Mouse (Mus musculus): ENCODE data around the gene Spats1. TPM values are rescaled to one million over a fixed set of nuclear protein-coding genes. Genes with fewer than 3 reads are reported as not detected.

The Spats1 gene
- polyA plus RNA-seq, 1 experiment: 0.11 TPM

DNA sequence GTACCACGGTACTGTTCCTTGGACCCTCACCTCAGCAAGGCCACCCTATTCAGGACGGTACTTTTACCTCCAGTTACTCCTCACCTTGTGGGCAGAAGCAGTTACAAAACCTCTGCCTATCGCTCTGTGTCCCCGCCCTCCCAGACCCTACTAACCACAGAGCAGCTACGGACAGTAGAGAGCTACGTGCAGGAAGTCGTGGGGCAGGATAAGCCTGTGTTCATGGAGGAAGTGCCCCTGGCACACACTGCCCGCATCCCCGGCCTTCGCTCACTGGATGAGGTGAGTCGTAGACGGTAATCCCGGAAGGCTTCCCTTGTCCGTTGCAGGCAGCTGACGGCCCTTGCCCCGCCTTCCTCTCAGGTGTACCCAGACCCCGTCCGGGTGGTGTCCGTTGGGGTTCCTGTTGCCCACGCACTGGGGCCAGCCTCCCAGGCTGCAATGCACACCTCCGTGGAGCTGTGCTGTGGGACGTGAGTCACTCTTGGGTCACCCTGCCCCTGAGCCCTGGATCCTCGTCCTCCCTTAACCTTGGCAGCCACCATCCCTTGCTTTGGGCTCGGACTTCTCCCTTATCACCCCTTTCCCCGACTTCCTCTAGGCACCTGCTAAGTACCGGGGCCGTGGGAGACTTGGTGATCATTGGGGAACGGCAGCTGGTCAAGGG, 42.5 kb upstream of the Spats1 start:
- H3ac ChIP-seq (ENCODE audit: control insufficient read depth, insufficient read length, low read depth): no peak overlapping the region
- H3K79me2 ChIP-seq (ENCODE audit: control insufficient read depth, insufficient read depth): no peaks in the 10 kb centered on the region
- peaks cover 2% of the 10 kb centered on the region for H3K27me3 ChIP-seq (ENCODE audit: control insufficient read depth, insufficient read depth, insufficient read length)
- H3K36me3 ChIP-seq (ENCODE audit: control insufficient read depth, insufficient read depth): no peaks in the 10 kb centered on the region
- H3K4me3 ChIP-seq (ENCODE audit: insufficient read depth, poor library complexity, severe bottlenecking): no peak overlapping the region
- no peaks in the 10 kb centered on the region for H3K79me3 ChIP-seq (ENCODE audit: low read depth)
- TF ChIP-seq MAX (IDR thresholded peaks at IDR 0.05): no peak
- no peak for TF ChIP-seq FOSL1 (IDR thresholded peaks at IDR 0.05; ENCODE audit: insufficient read depth, low read length, poor library complexity, severe bottlenecking)
- no peak for TF ChIP-seq MYOG (IDR thresholded peaks at IDR 0.05; ENCODE audit: control insufficient read depth, extremely low read depth, insufficient read length)
- TF ChIP-seq MYOD1 (IDR thresholded peaks at IDR 0.05; ENCODE audit: control insufficient read depth, insufficient read length, low read depth): no peak
- no peak for TF ChIP-seq CTCF (IDR thresholded peaks at IDR 0.05; ENCODE audit: control insufficient read depth, insufficient read depth, insufficient read length)
- TF ChIP-seq CEBPB (IDR thresholded peaks at IDR 0.05; ENCODE audit: low read depth): no peak
- TF ChIP-seq USF1 (IDR thresholded peaks at IDR 0.05; ENCODE audit: low read depth): no peak

DNA sequence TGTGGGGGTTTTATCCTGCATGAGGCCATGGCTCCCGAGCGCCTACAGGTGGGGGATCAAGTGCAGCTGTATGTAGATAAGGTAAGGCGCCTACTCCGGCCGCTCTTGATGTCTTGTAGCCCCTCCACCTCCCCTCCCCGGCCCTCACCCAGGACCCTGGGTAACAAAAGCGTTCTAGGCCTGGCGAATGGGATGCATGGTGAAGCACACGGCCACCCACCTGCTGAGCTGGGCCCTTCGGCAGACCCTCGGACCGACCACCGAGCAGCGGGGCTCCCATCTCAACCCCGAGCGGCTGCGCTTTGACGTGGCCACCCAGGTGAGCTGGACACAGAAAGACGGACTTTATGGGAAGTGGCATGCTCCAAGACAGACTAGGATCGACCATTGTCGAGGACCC, 41.9 kb upstream of the Spats1 start:
- H3K4me3 ChIP-seq (ENCODE audit: insufficient read depth, poor library complexity, severe bottlenecking): no peak overlapping the region
- H3ac ChIP-seq (ENCODE audit: control insufficient read depth, insufficient read length, low read depth): no peak overlapping the region
- no peaks in the 10 kb centered on the region for H3K27me3 ChIP-seq (ENCODE audit: control insufficient read depth, insufficient read depth, insufficient read length)
- no peaks in the 10 kb centered on the region for H3K79me2 ChIP-seq (ENCODE audit: control insufficient read depth, insufficient read depth)
- H3K36me3 ChIP-seq (ENCODE audit: control insufficient read depth, insufficient read depth): no peaks in the 10 kb centered on the region
- TF ChIP-seq CEBPB (IDR thresholded peaks at IDR 0.05; ENCODE audit: low read depth) (no peak), MYOG (IDR thresholded peaks at IDR 0.05; ENCODE audit: control insufficient read depth, extremely low read depth, insufficient read length) (no peak), MAX (IDR thresholded peaks at IDR 0.05) (no peak), USF1 (IDR thresholded peaks at IDR 0.05; ENCODE audit: low read depth) (no peak)
- H3K79me3 ChIP-seq (ENCODE audit: low read depth): no peaks in the 10 kb centered on the region

DNA sequence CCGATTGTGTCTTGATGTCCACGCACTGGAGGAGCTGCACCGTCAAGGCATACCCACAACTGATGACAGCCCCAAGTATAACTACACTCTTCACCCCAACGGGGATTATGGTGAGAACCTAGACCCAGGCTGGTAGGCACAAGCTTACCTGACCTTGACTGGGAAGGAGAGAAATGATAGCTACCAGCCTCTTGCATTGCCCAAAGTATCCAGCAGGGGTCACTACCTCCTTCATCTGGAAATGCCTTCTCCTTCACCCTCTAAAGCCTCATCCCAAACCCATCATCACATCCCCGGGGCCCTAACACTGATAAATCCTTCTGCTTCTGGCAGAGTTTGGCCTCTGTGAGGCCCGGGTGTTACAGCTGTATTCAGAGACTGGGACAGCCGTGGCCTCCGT, 41.3 kb upstream of the Spats1 start:
- Histone ChIP-seq H3K27me3 (ENCODE audit: control insufficient read depth, insufficient read depth, insufficient read length) (no peaks in the 10 kb centered on the region), H3K4me3 (ENCODE audit: insufficient read depth, poor library complexity, severe bottlenecking) (no peak overlapping the region), H3K79me3 (ENCODE audit: low read depth) (no peaks in the 10 kb centered on the region), H3K36me3 (ENCODE audit: control insufficient read depth, insufficient read depth) (no peaks in the 10 kb centered on the region), H3ac (ENCODE audit: control insufficient read depth, insufficient read length, low read depth) (no peak overlapping the region), H3K79me2 (ENCODE audit: control insufficient read depth, insufficient read depth) (no peaks in the 10 kb centered on the region)
- TF ChIP-seq CTCF (IDR thresholded peaks at IDR 0.05; ENCODE audit: control insufficient read depth, insufficient read depth, insufficient read length) (peak; percentile 30), MYOD1 (IDR thresholded peaks at IDR 0.05; ENCODE audit: control insufficient read depth, insufficient read length, low read depth) (no peak)

DNA sequence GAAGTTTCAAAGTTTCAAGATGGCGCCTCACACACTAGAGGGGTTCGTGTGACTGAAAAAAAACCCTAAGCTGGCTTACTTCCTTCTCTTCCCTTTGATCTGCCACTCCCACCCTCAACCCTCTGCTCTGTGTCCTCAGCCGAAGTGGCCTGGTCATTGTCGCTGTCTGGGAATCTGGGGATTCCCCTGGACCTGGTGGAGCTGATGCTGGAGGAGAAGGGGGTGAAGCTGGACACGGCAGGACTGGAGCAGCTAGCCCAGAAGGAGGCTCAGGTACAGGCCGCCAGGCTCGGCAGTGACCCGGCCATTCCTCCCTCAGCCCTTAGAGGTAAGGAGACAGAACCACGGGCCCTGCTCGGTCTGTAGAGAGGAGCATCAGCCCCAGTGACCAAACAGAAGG, 40.6 kb upstream of the Spats1 start:
- Histone ChIP-seq H3ac (ENCODE audit: control insufficient read depth, insufficient read length, low read depth) (no peak overlapping the region), H3K27me3 (ENCODE audit: control insufficient read depth, insufficient read depth, insufficient read length) (no peaks in the 10 kb centered on the region), H3K4me3 (ENCODE audit: insufficient read depth, poor library complexity, severe bottlenecking) (no peak overlapping the region), H3K79me2 (ENCODE audit: control insufficient read depth, insufficient read depth) (no peaks in the 10 kb centered on the region), H3K36me3 (ENCODE audit: control insufficient read depth, insufficient read depth) (no peaks in the 10 kb centered on the region), H3K79me3 (ENCODE audit: low read depth) (no peaks in the 10 kb centered on the region)
- TF ChIP-seq FOSL1 (IDR thresholded peaks at IDR 0.05; ENCODE audit: insufficient read depth, low read length, poor library complexity, severe bottlenecking) (no peak), USF1 (IDR thresholded peaks at IDR 0.05; ENCODE audit: low read depth) (no peak), MAX (IDR thresholded peaks at IDR 0.05) (no peak), MYOG (IDR thresholded peaks at IDR 0.05; ENCODE audit: control insufficient read depth, extremely low read depth, insufficient read length) (no peak), CTCF (IDR thresholded peaks at IDR 0.05; ENCODE audit: control insufficient read depth, insufficient read depth, insufficient read length) (no peak), MYOD1 (IDR thresholded peaks at IDR 0.05; ENCODE audit: control insufficient read depth, insufficient read length, low read depth) (no peak), CEBPB (IDR thresholded peaks at IDR 0.05; ENCODE audit: low read depth) (no peak)

DNA sequence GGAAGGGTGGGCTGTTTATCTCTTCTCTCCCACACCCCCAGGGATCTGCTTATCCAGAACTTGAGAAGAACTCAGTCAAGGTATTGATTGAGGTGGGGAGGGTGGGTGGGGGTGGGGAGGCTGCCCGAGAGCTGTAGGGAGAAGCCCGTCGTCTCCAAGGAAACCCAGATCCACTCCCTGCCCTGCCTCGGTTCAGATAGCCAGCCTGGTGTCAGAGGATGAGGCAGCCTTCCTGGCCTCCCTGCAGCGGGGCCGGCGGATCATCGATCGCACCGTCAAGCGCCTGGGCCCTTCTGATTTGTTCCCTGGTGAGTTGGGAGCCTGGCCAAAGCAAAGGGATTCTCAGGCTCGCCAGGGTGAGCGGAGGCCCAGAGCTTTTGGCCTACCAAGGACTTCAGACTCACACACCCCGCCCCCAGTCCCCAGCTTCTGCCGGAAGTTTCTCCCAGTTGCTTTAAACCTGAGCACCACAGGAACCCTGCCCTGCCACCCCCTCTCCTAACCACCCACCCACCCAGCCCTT, 40.0 kb upstream of the Spats1 start:
- Histone ChIP-seq H3ac (ENCODE audit: control insufficient read depth, insufficient read length, low read depth) (no peak overlapping the region), H3K79me2 (ENCODE audit: control insufficient read depth, insufficient read depth) (no peaks in the 10 kb centered on the region), H3K79me3 (ENCODE audit: low read depth) (no peaks in the 10 kb centered on the region), H3K36me3 (ENCODE audit: control insufficient read depth, insufficient read depth) (peaks cover 3% of the 10 kb centered on the region), H3K4me3 (ENCODE audit: insufficient read depth, poor library complexity, severe bottlenecking) (no peak overlapping the region), H3K27me3 (ENCODE audit: control insufficient read depth, insufficient read depth, insufficient read length) (no peaks in the 10 kb centered on the region)
- TF ChIP-seq USF1 (IDR thresholded peaks at IDR 0.05; ENCODE audit: low read depth) (no peak), MYOG (IDR thresholded peaks at IDR 0.05; ENCODE audit: control insufficient read depth, extremely low read depth, insufficient read length) (no peak), FOSL1 (IDR thresholded peaks at IDR 0.05; ENCODE audit: insufficient read depth, low read length, poor library complexity, severe bottlenecking) (no peak), MAX (IDR thresholded peaks at IDR 0.05) (no peak), CTCF (IDR thresholded peaks at IDR 0.05; ENCODE audit: control insufficient read depth, insufficient read depth, insufficient read length) (no peak), MYOD1 (IDR thresholded peaks at IDR 0.05; ENCODE audit: control insufficient read depth, insufficient read length, low read depth) (no peak), CEBPB (IDR thresholded peaks at IDR 0.05; ENCODE audit: low read depth) (no peak)

DNA sequence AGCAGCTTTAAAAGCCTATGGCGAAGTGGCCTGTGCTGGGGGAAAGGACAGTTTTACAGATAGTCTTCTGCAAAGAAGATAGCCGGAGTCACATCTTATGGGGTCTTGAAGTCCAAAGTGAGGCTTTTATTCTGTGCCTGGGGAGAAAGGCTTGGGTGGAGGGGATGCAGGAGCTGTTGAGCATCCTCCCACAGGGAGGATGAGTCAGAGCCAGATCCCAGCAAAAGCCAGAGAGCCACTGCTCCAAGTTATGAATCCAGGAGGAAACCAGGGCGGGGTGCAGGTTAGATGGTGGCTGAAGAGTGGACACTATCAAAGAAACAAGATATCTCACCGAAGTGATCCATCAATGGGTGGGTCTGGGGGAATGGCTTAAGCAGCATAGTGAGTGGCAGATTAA, 36.5 kb upstream of the Spats1 start:
- Histone ChIP-seq H3K36me3 (ENCODE audit: control insufficient read depth, insufficient read depth) (peaks cover 17% of the 10 kb centered on the region), H3ac (ENCODE audit: control insufficient read depth, insufficient read length, low read depth) (no peak overlapping the region), H3K4me3 (ENCODE audit: insufficient read depth, poor library complexity, severe bottlenecking) (no peak overlapping the region), H3K79me3 (ENCODE audit: low read depth) (no peaks in the 10 kb centered on the region), H3K79me2 (ENCODE audit: control insufficient read depth, insufficient read depth) (no peaks in the 10 kb centered on the region), H3K27me3 (ENCODE audit: control insufficient read depth, insufficient read depth, insufficient read length) (no peaks in the 10 kb centered on the region)
- TF ChIP-seq MAX (IDR thresholded peaks at IDR 0.05) (no peak), CEBPB (IDR thresholded peaks at IDR 0.05; ENCODE audit: low read depth) (no peak), MYOD1 (IDR thresholded peaks at IDR 0.05; ENCODE audit: control insufficient read depth, insufficient read length, low read depth) (no peak), MYOG (IDR thresholded peaks at IDR 0.05; ENCODE audit: control insufficient read depth, extremely low read depth, insufficient read length) (no peak), USF1 (IDR thresholded peaks at IDR 0.05; ENCODE audit: low read depth) (no peak), FOSL1 (IDR thresholded peaks at IDR 0.05; ENCODE audit: insufficient read depth, low read length, poor library complexity, severe bottlenecking) (no peak), CTCF (IDR thresholded peaks at IDR 0.05; ENCODE audit: control insufficient read depth, insufficient read depth, insufficient read length) (no peak)

Data from C2C12 (cell line).